Mouse (Mus musculus) left cerebral cortex, postnatal 36 days (tissue): ENCODE results near the gene Zfp600. TPM values are rescaled to one million over a fixed set of nuclear protein-coding genes. Genes with fewer than 3 reads are reported as not detected.
"Not testable (repeated sequence)": the region's sequence is repeated elsewhere in the genome, so short reads cannot be mapped to it uniquely, and the experiment has no call there.

Experiments
- DNase-seq, 2 experiments: peaks; one replicate each; pipeline ENCODE4 v3.0.0; 2021 to 2022; ENCODE audit warnings: low spot score in 2 of 2, mixed read lengths in 1 of 2
- intact Hi-C: fragments of 180-260 bp; cut with DNase I; formaldehyde crosslinking; loops from one replicate; pipeline ENCODE4 v1.15.1; 2025
- total RNA-seq, 2 experiments: library from RNA; stranded (reverse); gene quantifications; 2 replicates each; pipeline ENCODE4 v1.2.3; 2021

Gene Zfp600
- not detected for total RNA-seq

GRCm38 (mm10) chr4:146156524-146156923 lies at the start of gene Zfp600:
Gene Zfp600 (plus strand): TSS chr4:146156824.
- DNase-seq, intact Hi-C loops: not testable (repeated sequence)

GRCm38 (mm10) chr4:146162893-146163292 lies 6.3 kb downstream of the Zfp600 start:
- DNase-seq, intact Hi-C loops: not testable (repeated sequence)

- intact Hi-C loops, DNase-seq: not testable (repeated sequence)
These were observed 10.7 kb downstream of the Zfp600 start for GRCm38 (mm10) chr4:146167202-146167832.

DNA sequence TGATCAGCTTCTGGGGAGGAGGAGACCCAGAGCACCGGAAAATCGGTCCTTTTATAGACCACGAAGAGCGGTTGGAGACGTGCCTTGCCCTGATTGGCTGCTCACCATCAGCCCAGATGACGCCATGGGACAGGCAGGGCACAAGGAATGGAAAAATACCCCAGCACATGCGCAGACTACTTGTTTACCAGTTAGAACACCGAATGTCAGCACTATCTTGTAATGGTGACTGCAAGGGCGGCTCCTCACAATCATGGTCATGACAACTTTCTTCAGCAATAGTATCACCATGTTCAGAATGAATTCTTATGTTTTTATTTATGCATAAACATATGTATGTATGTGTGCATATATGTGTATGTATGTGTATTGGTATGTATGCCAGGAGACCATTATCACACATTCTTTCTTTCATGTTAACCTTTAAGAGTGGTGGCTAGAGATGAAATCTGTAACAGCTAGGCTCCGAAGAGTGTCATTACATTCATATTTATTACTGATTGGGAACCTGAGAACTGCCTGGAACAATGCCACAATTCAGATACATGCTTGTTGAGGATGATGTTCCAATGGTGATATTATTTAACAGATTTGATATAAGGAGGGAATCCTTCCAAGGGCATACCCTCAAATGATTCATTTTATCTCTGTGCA lies 11.4 kb downstream of the Zfp600 start:
- intact Hi-C loops, result not testable (repeated sequence)
- DNase-seq, result peak in 1 of 2 experiments; percentile 4

DNA sequence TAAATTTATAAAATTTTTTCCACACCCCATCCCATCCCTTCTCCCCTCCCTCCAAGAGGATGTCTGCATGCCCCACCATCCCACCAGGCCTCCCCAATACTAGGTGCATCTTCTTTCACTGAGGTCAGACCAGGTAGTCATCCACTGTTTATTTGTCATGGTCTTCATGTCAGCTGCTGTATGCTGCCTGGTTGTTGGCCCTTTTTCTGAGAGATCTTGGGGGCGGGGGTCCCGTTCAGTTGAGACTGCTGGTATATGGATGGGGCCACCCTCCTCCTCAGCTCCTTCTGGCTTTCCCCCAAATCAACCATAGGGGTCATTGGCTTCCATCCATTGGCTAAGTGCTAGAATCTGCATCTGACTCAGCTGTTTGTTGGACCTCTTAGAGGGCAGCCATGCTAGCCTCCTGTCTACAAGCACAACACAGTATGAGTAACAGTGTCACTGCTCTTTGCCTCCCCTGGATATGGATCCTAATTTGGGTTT lies 12.1 kb downstream of the Zfp600 start:
- DNase-seq, intact Hi-C loops: not testable (repeated sequence)

GRCm38 (mm10) chr4:146173378-146174226 lies 17.0 kb downstream of the Zfp600 start:
- intact Hi-C loops, result not testable (repeated sequence)
- peak in 1 of 2 experiments; percentile 4 for DNase-seq

DNA sequence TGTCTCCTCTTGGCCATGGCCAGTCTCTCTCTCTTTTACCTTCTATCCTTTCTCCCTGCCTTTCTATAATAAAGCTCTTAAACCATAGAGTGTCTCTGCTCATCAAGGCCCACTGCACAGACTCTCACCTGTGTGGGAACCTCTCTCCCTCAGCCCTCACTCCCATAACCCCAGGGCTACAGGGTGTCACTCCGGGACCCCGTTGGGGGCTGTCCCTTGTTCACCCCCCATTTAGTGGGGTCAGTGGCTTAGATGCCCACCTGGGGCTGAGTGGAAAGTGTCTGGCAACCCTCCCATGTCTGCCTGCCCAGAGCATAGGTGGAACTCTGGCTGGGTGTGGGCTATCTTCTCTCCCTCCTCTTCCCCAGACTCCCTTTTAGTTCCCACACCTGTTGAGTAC lies 47.7 kb downstream of the Zfp600 start:
- DNase-seq, intact Hi-C loops: not testable (repeated sequence)

DNA sequence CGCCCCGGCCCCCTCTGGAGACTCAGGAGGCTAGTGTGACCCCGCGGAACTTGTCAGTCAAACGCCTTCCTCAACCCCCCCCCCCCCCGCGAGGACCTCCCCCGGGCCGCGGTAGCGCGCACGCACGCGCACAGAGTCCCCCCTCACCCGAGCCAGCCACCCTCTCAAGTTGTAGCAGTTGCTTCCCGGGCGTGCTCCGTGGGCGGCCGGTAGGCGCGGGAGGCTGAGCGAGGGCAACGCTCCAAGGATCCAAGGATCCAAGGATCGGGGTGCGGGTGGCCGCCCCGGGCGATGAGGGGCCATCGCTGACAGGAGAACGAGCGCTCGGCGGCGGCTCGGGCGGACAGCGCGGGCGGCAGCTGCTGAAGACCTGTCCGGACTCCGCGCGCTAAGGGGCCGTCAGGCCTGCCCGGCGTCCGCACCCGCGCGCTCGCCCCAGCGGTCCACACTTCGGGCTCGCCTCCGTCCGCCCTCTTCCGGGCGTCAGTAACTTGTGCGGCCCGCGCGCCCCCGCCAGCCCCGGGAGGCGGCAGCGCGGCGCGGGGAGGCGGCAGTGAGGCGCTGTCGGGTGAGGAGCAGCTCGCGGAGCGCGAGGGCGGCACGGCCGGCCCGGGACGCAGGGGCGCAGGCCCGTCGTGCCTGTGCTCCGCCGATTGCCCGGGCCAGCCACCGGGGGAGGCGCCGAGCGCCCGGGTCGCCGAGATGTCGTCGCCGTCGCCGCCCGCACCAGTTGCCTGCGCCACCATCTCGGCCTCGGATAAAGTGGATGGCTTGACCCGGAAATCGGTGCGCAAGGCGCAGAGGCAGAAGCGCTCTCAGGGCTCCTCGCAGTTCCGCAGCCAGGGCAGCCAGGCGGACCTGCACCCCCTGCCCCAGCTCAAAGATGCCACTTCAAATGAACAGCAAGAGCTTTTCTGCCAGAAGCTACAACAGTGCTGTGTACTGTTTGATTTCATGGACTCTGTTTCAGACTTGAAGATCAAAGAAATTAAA lies 82.9 kb downstream of the Zfp600 start:
- intact Hi-C loops, DNase-seq: not testable (repeated sequence)

GRCm38 (mm10) chr4:146242119-146242518 lies 85.5 kb downstream of the Zfp600 start:
- DNase-seq, intact Hi-C loops: not testable (repeated sequence)

Other genes starting within 250 kb of the Zfp600 start
- not detected for gene Zfp987, start 59.5 kb upstream of the Zfp600 start, total RNA-seq